Mouse (Mus musculus) brown adipose tissue, adult 24 weeks (tissue): Measurements from ENCODE around the gene Krt33a. TPM values are rescaled to one million over a fixed set of nuclear protein-coding genes. Genes with fewer than 3 reads are reported as not detected.

Experiments
- H3K27ac ChIP-seq: fragments of 200-500 bp; replicated peaks from 2 replicates; pipeline ENCODE4 v1.5.1; 2012; ENCODE audit warnings: low read depth, mild to moderate bottlenecking, low read length
- H3K4me1 ChIP-seq: fragments of 200-500 bp; 2 replicates; pipeline ENCODE4 v1.6.1; 2012; ENCODE audit warnings: low read length, mixed read lengths; ENCODE audit not compliant: control insufficient read depth, insufficient read depth, insufficient read length
- H3K4me3 ChIP-seq: fragments of 200-500 bp; 2 replicates; pipeline ENCODE4 v1.5.1; 2012; ENCODE audit warnings: low read depth, mild to moderate bottlenecking, low read length, moderate library complexity; ENCODE audit not compliant: insufficient read depth
- polyA plus RNA-seq: library from polyadenylated mRNA; stranded (reverse); fragments of >200 nt; gene quantifications from 2 replicates; pipeline ENCODE4 v1.2.4, GENCODE M21; 2012; ENCODE audit not compliant: missing spikeins, insufficient read depth, insufficient read length

Gene Krt33a
- polyA plus RNA-seq, 1 experiment, result not detected

DNA sequence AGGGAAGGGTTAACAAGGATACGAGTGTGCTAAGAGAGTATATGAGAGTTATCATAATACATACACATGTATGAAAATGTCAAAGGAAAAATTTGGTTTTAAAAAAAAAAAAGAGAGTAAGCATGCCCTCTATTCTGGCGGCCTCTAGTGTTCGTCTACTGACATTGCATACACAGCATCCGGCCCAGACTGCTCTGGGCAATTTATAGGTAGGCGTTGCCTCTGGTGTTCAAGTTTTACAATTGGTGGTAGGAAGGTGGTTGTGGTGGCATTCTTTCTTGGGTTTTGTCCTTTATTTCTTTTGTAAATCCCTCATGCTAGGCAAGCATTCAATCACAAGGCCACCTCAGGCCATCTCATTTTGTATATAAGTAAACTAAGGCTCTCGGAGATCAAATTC, 11.2 kb downstream of the Krt33a start:
- no peak overlapping the region for H3K4me3 ChIP-seq
- H3K27ac ChIP-seq, result no peak overlapping the region
- H3K4me1 ChIP-seq, result no peaks in the 10 kb centered on the region

DNA sequence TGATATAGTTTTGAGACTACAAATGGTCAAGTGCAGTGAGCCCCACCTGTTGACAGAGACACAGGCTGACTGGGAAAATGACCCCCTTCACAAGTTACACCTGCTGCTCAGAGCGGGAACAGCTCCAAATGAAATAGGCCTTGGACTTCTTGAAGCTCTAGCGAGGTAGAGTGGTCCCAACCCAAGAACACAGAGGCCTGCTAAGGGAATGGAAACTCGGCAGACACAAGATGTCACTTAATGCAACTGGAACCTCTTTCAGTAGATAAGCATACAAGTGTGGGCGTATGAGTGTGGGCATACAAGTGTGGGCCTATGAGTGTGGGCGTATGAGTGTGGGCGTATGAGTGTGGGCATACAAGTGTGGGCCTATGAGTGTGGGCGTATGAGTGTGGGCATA, 16.9 kb downstream of the Krt33a start:
- H3K4me3 ChIP-seq, result no peak overlapping the region
- H3K4me1 ChIP-seq, result no peaks in the 10 kb centered on the region
- no peak overlapping the region for H3K27ac ChIP-seq

DNA sequence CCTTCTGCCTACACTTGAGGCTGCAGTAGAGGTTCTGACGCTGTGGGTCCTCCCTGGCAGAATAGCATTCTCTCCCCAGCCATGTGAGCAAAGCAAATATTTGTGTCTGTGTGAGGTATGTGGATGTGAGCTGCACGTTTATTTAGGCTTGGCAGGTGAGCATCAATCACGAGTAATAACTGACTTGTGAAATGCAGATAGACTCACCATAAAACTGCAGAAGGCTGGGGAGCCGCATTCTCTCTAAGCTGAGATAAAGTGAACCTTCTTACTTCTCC, 21.7 kb downstream of the Krt33a start:
- Histone ChIP-seq H3K4me1 (no peaks in the 10 kb centered on the region), H3K4me3 (no peak overlapping the region), H3K27ac (no peak overlapping the region)

DNA sequence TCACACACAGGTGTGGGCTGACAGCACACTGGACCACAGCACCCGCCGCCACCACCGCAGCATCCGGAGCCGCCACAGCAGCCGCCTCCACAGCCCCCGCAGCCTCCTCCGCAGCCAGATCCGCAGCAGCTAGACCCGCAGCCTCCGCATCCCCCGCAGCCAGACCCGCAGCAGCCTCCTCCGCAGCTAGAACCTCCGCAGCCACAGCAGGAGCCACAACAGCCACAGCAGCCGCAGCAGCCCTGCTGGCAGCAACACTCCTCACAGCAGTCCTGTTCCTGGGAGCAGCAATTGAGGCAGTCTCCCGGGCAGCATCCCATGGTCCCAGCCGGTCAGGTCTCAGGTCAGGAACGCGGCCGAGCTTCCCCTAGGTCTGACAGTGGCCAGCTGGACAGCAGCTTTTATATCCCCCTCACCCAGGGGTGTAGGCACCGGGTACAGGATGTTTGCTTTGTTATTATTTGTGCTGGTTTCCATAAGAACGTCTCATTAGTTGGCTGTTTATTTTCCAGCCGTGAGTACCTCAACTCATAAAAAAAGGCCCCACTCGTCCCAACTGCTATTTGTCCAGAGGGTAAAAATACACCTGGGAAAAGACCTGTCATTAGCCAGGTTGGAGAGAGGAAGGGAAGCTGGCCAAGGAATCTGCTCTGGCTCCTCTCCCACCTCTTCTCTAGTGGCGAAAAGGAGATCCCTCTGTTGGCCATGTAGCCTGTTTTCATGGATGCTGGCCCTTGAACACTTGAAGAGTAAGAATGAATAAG, 22.2 kb downstream of the Krt33a start, which contains the start of gene Krtap17-1:
TSS of gene Krtap17-1 (minus strand) at position 375 of the 764 bp plus-strand sequence.
- H3K4me1 ChIP-seq, result no peaks in the 10 kb centered on the region
- H3K27ac ChIP-seq, result no peak within 1 kb of the TSS
- no peak within 1 kb of the TSS for H3K4me3 ChIP-seq

DNA sequence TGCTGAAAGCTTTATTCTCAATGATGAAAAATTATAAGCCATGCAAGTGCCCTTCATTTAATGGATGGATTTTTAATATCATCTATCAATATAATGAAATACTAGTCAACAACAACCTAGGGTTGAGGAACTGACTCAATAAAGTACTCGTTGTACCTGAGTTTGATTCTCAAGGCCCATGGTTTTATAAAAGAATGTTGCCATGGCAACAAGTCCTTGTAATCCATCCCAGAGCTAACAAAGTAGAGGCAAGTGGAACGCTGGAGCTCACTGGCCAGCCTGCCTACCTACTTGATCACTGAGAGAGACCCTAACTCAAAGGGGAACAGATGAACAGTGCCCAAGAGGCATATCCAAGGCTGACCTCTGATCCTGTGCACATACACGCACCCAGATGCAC, 25.4 kb downstream of the Krt33a start:
- H3K27ac ChIP-seq, result no peak overlapping the region
- H3K4me3 ChIP-seq, result no peak overlapping the region
- H3K4me1 ChIP-seq, result no peaks in the 10 kb centered on the region

DNA sequence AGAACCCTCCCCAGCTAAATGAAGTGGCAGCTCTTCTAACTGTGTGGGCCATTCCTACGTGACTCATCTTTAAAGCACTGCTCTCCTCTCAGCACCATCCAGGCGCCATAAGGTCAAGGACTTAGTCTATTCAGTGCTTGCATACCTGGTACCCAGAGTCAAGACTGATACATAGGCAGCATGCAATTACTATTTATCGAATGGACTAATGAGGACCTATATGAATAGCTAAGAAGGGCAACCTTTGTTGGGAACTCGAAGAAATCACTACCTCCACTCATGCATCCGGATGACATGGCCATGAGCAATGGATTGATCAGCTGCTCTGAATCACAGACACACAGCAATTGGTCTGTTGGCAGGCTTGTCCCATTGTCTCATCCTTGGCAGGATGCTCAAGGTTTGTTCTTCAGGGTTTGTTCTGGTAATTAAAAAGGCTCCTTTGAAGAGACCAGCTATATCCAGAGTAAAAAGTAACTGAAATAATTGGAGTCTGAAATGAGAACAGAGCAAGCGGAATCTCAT, 26.1 kb downstream of the Krt33a start:
- Histone ChIP-seq H3K4me3 (no peak overlapping the region), H3K4me1 (no peaks in the 10 kb centered on the region), H3K27ac (no peak overlapping the region)

DNA sequence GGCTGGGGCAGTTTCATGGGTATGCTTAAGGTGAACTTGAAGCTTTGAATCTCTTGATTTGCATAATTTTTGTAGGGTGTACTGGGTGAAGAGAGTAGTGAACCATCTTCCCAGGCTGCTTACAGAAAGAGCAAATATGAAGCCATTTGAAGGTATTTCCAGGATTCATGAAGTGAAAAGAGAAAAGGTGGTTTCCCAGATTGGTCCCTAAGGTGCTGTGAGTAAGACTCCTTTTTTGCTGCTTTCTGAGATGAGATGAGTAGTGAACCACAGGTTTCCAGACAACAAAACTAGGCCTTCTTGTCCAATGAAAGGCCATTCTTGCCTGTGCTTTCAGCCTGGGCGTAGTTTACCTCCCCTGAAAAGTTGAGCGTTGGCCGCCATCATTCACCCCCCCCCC, 27.5 kb downstream of the Krt33a start:
- no peak overlapping the region for H3K4me3 ChIP-seq
- no peak overlapping the region for H3K27ac ChIP-seq
- no peaks in the 10 kb centered on the region for H3K4me1 ChIP-seq

DNA sequence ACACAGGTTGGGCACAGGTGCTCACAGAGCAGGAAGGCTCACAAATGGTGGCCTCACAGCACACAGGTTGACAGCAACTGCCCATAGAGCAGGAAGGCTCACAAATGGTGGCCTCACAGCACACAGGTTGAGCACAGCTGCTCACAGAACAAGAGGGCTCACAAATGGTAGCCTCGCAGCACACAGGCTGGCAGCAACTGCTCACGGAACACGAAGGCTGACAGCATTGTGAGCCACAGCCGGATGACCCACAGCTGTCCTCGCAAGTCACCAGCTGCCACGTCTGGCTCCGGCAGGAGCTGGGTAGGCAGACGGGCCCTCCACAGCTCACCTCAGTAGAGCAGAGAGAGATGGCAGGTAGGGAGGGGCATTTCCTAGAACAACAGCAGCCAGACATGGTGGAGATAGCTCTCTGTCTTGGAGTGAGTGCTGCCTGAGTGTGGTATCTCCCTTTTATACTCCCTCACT, 29.8 kb downstream of the Krt33a start, which contains the start of gene Krtap16-1:
TSS of gene Krtap16-1 (minus strand) at position 418 of the 468 bp plus-strand sequence.
- H3K4me3 ChIP-seq, result no peak within 1 kb of the TSS

DNA sequence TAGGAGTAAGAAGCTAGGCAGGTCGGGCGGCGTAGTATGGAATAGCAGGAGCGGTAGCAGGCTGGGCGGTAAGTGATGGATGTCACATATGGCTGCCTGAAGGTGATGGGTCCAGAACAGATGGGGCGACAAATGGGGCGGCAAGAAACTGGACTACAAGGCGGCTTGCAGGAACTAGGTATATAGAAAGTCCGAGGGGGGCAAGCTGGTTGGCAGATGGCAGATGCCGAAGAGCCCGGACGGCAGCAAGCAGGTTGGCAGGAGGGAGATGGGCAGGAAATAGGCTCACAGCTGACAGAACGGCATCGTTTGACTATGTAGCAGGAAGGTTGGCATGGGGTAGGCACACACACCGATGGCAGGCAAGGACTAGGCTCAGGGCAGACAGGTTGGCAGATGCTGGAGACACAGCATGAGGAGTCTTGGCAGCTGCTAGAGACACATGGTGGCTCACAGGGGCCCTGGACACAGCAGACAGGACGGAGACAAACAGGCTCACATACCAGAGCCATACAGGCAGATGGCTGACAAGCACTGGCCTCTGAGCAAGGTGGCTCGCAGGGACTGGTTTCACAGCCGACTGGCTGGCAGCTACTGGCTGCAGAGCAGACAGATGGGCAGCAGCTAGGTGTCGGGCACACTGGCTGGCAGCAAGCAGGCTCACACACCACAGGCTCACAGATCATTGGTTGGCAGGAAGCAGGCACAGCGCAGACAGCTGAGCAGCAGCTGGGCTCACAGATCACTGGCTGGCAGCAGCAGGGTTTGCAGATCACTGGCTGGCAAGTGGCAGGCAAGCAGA, 30.5 kb downstream of the Krt33a start:
- no peak overlapping the region for H3K27ac ChIP-seq
- no peak overlapping the region for H3K4me3 ChIP-seq

More for the DNA sequence above, 29.8 kb downstream of the Krt33a start, which contains the start of gene Krtap16-1:
- Histone ChIP-seq H3K27ac (no peak within 1 kb of the TSS), H3K4me1 (no peaks in the 10 kb centered on the region)

DNA sequence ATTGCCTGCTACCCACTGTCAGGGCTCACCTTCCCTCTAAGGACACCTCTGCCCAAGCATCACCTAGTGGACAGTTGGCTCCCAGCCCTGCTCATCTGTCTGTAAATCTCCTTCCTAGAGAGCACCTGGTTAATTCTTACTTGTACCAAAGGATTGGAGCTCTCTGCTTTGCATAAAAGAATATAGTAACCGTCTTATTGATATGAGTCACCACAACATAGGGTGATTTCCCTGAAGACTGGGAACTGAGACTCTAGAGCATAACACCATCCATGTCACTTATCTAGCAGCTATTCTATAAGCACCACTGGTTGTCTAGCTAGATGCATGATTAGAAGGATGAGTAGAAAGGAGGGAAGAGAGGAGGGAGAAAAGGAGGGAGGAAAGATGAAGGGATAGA, 32.6 kb downstream of the Krt33a start:
- Histone ChIP-seq H3K4me3 (no peak overlapping the region), H3K4me1 (no peaks in the 10 kb centered on the region), H3K27ac (no peak overlapping the region)

More for the DNA sequence above, 30.5 kb downstream of the Krt33a start:
- no peaks in the 10 kb centered on the region for H3K4me1 ChIP-seq

DNA sequence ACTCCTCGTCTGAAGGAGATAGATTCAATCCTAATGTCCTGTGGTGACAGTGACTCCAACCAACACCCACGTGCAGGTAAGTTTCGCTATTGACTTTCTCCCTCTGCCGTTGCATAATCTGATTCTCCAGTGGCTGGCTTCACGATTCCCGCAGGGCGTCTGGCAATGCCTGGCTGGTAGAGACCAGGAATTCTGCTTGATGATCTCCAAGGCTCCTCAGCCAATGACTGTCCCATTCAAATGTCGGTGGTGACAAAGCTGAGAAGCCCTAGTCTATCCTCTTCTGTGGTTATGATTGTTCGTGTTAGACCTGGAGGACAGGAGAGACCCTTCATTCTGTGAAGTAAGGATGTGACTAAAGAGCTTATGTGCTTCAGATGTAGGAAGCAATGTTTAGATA, 33.3 kb downstream of the Krt33a start:
- Histone ChIP-seq H3K27ac (no peak overlapping the region), H3K4me3 (no peak overlapping the region), H3K4me1 (no peaks in the 10 kb centered on the region)

DNA sequence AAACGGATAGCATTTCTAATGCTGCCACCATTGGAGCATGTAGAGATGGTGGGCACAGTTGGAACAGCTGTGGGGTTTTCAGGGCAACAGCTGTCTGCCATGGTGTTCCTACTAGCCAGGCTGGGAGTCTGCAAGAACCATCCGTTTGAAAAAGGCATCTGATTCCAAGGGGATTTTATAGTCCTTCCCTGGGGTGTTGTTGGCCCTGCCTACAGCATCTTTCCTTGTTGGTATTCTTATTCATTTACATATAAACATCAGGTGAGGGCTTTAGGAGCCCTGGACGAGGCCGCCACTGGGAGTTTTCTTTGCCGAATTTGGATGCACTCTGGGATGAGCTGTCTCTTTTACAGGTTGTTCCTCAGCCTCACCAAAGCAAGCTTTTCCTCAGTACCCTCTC, 37.1 kb downstream of the Krt33a start, which contains the start of gene Krtap29-1:
TSS of gene Krtap29-1 (minus strand) at position 101 of the 400 bp plus-strand sequence.
- no peak within 1 kb of the TSS for H3K27ac ChIP-seq
- H3K4me3 ChIP-seq, result no peak within 1 kb of the TSS
- no peaks in the 10 kb centered on the region for H3K4me1 ChIP-seq

DNA sequence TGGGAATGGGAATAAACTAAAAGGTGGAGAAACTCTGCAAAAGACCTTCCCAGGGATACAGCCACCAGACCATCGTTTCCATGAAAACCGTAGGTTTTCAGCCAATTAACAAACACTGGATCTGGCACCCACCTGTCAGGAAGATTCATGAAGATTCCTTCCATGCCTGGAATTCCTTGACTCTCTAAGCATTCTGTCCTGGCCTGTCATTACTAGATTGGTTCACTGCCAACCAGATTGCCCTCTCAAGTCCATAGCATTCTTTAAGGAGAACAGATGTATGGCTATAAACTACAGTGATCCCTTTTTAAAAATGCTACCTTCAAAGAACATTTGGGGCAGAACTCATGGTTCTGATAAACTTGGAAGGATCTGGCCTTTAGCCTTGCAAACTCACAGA, 50.1 kb downstream of the Krt33a start:
- H3K4me3 ChIP-seq, result no peak overlapping the region
- H3K27ac ChIP-seq, result no peak overlapping the region
- no peaks in the 10 kb centered on the region for H3K4me1 ChIP-seq

DNA sequence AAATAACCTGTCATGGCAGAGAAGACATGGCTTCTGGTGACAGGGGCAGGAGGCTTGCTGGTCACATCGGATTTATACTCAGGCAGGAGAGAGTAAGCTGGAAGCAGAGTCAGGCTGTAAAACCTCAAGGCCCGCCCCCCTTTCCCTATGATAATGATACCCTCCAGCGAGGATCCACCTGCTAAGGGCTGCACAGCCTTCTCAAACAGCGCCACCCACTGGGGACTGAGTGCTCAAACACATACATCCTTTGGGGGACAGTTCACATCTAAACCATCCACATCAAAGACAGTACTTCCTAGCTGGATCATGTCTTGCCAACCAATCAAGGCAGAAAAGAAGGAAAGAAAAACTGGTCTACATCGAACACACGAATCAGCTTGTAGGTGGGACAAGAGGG, 51.8 kb downstream of the Krt33a start:
- H3K4me1 ChIP-seq, result no peaks in the 10 kb centered on the region
- H3K27ac ChIP-seq, result no peak overlapping the region
- no peak overlapping the region for H3K4me3 ChIP-seq
